Mouse (Mus musculus) heart, embryonic 14.5 days (tissue): Measurements from ENCODE around the gene Dcun1d5. TPM values are rescaled to one million over a fixed set of nuclear protein-coding genes. Genes with fewer than 3 reads are reported as not detected.
A peak's percentile ranks its signal among the peaks of the same experiment; 100 is the strongest.
"Not testable (repeated sequence)": the region's sequence is repeated elsewhere in the genome, so short reads cannot be mapped to it uniquely, and the experiment has no call there.

ENCODE experiments used
- ATAC-seq: fragments of 200-750 bp; cut with Nextera tagmentation; 2 replicates; pipeline ENCODE4 v1.8.0; 2017; ENCODE audit warnings: low read depth, moderate TSS enrichment; ENCODE audit not compliant: insufficient number of reproducible peaks, insufficient read depth, low FRiP score
- H3K27ac ChIP-seq, 2 experiments: fragments of 200-500 bp in 1 of 2; fragments of 300-500 bp in 1 of 2; sonication (generic) in 1 of 2; replicated peaks in 1 of 2; 2 replicates each; pipeline ENCODE4 v1.5.1; 2012 to 2014; ENCODE audit warnings: low read depth in 2 of 2, low read length in 2 of 2, control low read depth in 1 of 2, mild to moderate bottlenecking in 1 of 2, mixed read lengths in 1 of 2; ENCODE audit not compliant: control insufficient read depth in 1 of 2, insufficient read depth in 1 of 2
- H3K27me3 ChIP-seq: fragments of 300-500 bp; sonication (generic); 2 replicates; pipeline ENCODE4 v1.6.1; 2014; ENCODE audit warnings: mild to moderate bottlenecking, low read length, control low read depth; ENCODE audit not compliant: control insufficient read depth, insufficient read depth
- H3K36me3 ChIP-seq: fragments of 300-500 bp; sonication (generic); 2 replicates; pipeline ENCODE4 v1.6.1; 2014; ENCODE audit warnings: mild to moderate bottlenecking, control low read depth, low read length, mixed read lengths; ENCODE audit not compliant: control insufficient read depth, insufficient read depth
- H3K4me1 ChIP-seq, 2 experiments: fragments of 200-500 bp in 1 of 2; fragments of 300-500 bp in 1 of 2; sonication (generic) in 1 of 2; 2 replicates each; pipeline ENCODE4 v1.6.1; 2012 to 2014; ENCODE audit warnings: low read length in 2 of 2, control low read depth in 1 of 2, mixed read lengths in 1 of 2; ENCODE audit not compliant: control insufficient read depth in 2 of 2, insufficient read depth in 2 of 2
- H3K4me2 ChIP-seq: fragments of 300-500 bp; sonication (generic); 2 replicates; pipeline ENCODE4 v1.6.1; 2014; ENCODE audit warnings: mild to moderate bottlenecking, low read length
- H3K4me3 ChIP-seq, 2 experiments: fragments of 200-500 bp in 1 of 2; fragments of 300-500 bp in 1 of 2; sonication (generic) in 1 of 2; 2 replicates each; pipeline ENCODE4 v1.5.1; 2012 to 2014; ENCODE audit warnings: low read length in 2 of 2, mild to moderate bottlenecking in 2 of 2, control low read depth in 1 of 2, low read depth in 1 of 2, moderate library complexity in 1 of 2; ENCODE audit not compliant: control insufficient read depth in 1 of 2, insufficient read depth in 1 of 2
- H3K9ac ChIP-seq: fragments of 300-500 bp; sonication (generic); 2 replicates; pipeline ENCODE4 v1.6.1; 2014; ENCODE audit warnings: mild to moderate bottlenecking, low read length
- H3K9me3 ChIP-seq: fragments of 300-500 bp; sonication (generic); 2 replicates; pipeline ENCODE4 v1.6.1; 2016; ENCODE audit warnings: low read length, control low read depth; ENCODE audit not compliant: control insufficient read depth
- WGBS: fragments of 180-500 bp; shearing (Covaris S2); extraction: QIAGEN DNeasy Blood & Tissue Kit; methylation state at CpG from one replicate; pipeline ENCODE4 v1.1.7; 2014; 5-methylcytosine and 5-hydroxymethylcytosine counted together
- polyA plus RNA-seq: library from polyadenylated mRNA; unstranded; fragments of >200 nt; fragmentation: Nextera tagmentation; extraction: Ambion mirVana; gene quantifications from 2 replicates; pipeline ENCODE4 v1.2.1, GENCODE M21; 2014

Dcun1d5 gene
- polyA plus RNA-seq, 1 experiment from 2014 or later = 105 TPM

DNA sequence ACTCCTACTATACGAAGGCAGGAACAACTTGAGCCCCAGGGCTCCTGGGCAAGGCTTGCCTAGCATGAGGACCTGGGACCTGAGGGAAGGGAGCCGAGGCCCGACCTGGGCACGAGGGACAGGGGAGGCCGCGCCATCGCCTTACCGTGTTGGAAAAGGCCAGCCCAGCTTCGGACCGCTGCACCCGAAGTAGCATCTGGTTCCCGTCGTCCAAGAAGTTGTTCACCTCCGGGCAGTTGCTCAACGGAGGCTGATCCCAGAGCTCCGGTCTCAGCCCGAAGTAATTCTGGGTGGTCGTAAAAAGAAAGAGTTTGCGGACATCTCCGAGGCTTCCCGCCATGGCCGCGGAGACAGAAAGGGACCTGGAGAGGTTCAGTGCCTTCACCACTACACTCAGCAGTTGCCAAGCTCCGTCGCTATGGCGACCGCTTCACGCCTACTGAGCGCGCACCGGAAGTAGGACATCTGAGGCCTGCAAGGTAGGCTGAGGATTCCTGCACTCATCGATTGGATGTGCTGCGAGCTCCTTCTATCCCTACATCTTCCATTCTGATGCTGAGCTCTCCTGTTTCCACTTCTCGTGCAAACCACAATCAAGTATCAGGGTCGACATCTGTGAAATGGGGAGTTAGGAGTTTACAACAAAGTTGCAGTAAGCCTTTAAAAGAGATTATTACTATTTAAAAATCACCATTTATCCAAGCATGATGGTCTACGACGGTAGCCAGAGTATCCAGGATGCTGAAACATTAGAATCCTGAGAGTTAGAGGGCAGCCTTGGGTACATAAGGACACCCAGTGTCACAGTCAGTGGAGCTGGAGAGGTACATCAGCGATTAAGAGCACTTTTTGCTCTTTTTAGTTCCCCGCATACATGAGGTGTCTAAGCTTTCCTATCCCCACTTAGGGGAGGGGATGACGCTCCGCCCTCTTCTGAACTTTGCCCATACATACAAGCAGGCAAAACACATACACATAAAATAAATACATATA lies 7.4 kb upstream of the Dcun1d5 start:
- H3K27me3 ChIP-seq = no peaks in the 10 kb centered on the region
- H3K9ac ChIP-seq = peak overlapping the region; percentile 72
- H3K4me2 ChIP-seq = peak overlapping the region; percentile 85
- peaks cover 2 to 3% of the 10 kb centered on the region in 2 experiments; a peak in 1 of 4 replicates for H3K4me1 ChIP-seq
- H3K27ac ChIP-seq = no peak overlapping the region
- H3K4me3 ChIP-seq = peak overlapping the region; percentile 55 to 64
- peak; percentile 86; the same call in 1 of the 2 replicates for ATAC-seq
- H3K9me3 ChIP-seq = no peaks in the 10 kb centered on the region
- H3K36me3 ChIP-seq = peaks cover 20% of the 10 kb centered on the region; the same call in 1 of the 2 replicates
- WGBS = 10% methylated on average over 41 of the region's 41 CpGs

- Histone ChIP-seq H3K4me1 (peaks cover 0 to 17% of the 10 kb centered on the region in 2 experiments; a peak in 2 of 4 replicates), H3K36me3 (peaks cover 28% of the 10 kb centered on the region), H3K4me2 (peak overlapping the region; percentile 77), H3K27ac (peak overlapping the region; percentile 94 to 98), H3K9ac (peak overlapping the region; percentile 96), H3K27me3 (no peaks in the 10 kb centered on the region), H3K9me3 (no peaks in the 10 kb centered on the region), H3K4me3 (peak overlapping the region; percentile 87 to 96)
- 0% methylated on average over 28 of the region's 31 CpGs for WGBS
- peak; percentile 60 for ATAC-seq
Observed at GRCm38 (mm10) chr9:7184897-7185291, 574 bp downstream of the Dcun1d5 start.

DNA sequence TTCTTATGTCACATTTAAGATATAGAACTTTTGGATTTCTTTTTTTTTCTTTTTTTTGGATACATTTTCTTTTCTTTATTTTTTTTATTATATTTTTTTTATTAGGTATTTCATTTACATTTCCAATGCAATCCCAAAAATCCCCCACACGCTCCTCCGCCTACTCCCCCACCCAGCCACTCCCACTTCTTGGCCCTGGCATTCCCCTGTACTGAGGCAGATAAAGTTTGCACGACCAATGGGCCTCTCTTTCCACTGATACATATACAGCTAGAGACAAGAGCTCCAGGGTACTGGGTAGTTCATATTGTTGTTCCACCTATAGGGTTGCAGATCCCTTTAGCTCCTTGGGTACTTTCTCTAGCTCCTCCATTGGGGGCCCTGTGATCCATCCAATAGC lies 6.4 kb downstream of the Dcun1d5 start:
- H3K4me2 ChIP-seq, H3K9me3 ChIP-seq, H3K9ac ChIP-seq, H3K4me1 ChIP-seq, ATAC-seq, H3K4me3 ChIP-seq, H3K27me3 ChIP-seq, H3K27ac ChIP-seq: not testable (repeated sequence)
- WGBS = 90% methylated on average over 3 of the region's 3 CpGs
- H3K36me3 ChIP-seq = peaks cover 25% of the 10 kb centered on the region

GRCm38 (mm10) chr9:7216240-7216639 lies 31.9 kb downstream of the Dcun1d5 start:
- ATAC-seq = no peak
- 46% methylated on average over 2 of the region's 2 CpGs for WGBS
- H3K9me3 ChIP-seq = no peaks in the 10 kb centered on the region
- H3K4me1 ChIP-seq = no peaks in the 10 kb centered on the region
- no peak overlapping the region for H3K4me2 ChIP-seq
- no peaks in the 10 kb centered on the region for H3K27me3 ChIP-seq
- H3K27ac ChIP-seq = no peak overlapping the region
- no peak overlapping the region for H3K4me3 ChIP-seq
- H3K36me3 ChIP-seq = peaks cover 16% of the 10 kb centered on the region
- H3K9ac ChIP-seq = no peak overlapping the region

- H3K4me3 ChIP-seq = no peak overlapping the region
Observed at GRCm38 (mm10) chr9:7221024-7221423, 36.7 kb downstream of the Dcun1d5 start.

GRCm38 (mm10) chr9:7221460-7221859 lies 37.1 kb downstream of the Dcun1d5 start:
- no peak overlapping the region for H3K27ac ChIP-seq
- H3K4me1 ChIP-seq = no peaks in the 10 kb centered on the region
- no peak overlapping the region for H3K4me2 ChIP-seq
- H3K4me3 ChIP-seq = no peak overlapping the region
- ATAC-seq = no peak
- 78% methylated on average over 7 of the region's 7 CpGs for WGBS
- H3K9ac ChIP-seq = no peak overlapping the region
- no peaks in the 10 kb centered on the region for H3K27me3 ChIP-seq
- no peaks in the 10 kb centered on the region for H3K9me3 ChIP-seq
- H3K36me3 ChIP-seq = 0 out of 2 replicates have a peak, but pooled peaks cover 3% of the 10 kb centered on the region

More at GRCm38 (mm10) chr9:7221024-7221423, 36.7 kb downstream of the Dcun1d5 start:
- 83% methylated on average over 5 of the region's 5 CpGs for WGBS
- H3K4me1 ChIP-seq = no peaks in the 10 kb centered on the region
- no peak for ATAC-seq
- H3K9ac ChIP-seq = no peak overlapping the region
- 0 out of 2 replicates have a peak, but pooled peaks cover 3% of the 10 kb centered on the region for H3K36me3 ChIP-seq
- H3K27me3 ChIP-seq = no peaks in the 10 kb centered on the region
- no peaks in the 10 kb centered on the region for H3K9me3 ChIP-seq
- no peak overlapping the region for H3K27ac ChIP-seq
- no peak overlapping the region for H3K4me2 ChIP-seq

DNA sequence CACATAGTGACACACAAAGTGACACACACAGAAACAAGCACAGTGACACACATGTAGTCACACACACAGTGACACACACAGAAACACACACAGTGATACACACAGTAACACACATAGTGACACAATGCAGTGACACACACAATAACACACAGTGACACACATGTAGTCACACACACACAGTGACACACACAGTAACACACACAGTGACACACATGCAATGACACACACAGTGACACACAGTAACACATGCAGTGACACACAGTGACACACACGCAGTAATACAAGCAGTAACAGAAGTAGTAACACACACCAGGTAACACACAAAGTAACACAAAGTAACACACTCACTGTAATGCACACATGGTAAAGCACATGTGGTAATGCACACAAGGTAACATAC lies 54.3 kb downstream of the Dcun1d5 start:
- Histone ChIP-seq H3K27me3 (no peaks in the 10 kb centered on the region), H3K27ac (no peak overlapping the region), H3K4me3 (no peak overlapping the region), H3K36me3 (no peaks in the 10 kb centered on the region), H3K4me2 (no peak overlapping the region), H3K9ac (no peak overlapping the region), H3K4me1 (no peaks in the 10 kb centered on the region), H3K9me3 (no peaks in the 10 kb centered on the region)
- no peak for ATAC-seq
- 92% methylated on average over 1 of the region's 1 CpGs for WGBS
